Mouse (Mus musculus): ENCODE measurements around the gene Scand1.

The Scand1 gene

DNA sequence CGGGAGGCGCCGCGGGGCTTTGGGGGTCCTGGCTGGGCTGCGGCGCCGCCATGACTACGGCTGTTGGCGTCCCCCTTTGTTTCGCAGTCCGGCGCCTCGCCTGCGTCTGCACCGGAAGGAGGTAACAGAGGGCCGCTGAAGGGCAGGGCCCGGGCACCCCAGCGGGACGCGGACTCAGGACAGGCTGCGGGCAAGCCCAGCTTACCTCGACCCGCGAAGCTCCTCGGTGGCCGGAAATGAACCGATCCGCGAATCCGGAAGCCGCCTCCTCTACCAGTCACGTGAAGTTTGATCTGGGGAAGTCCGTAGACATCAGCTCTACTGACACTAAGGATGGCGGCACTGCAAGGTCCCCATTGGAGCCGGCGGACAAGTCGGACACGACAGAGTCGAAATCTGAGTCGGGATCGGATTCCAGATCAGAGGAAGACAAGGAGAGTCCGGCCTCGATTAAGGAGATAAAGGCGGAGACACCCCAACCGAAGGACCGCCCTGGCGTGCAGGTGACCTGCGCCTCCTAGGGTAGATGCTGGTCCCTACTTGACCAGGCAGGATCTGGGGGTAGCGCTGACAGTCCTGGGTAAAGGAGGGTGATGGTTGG is at the start of gene Scand1, which contains the start of gene Cnbd2:
TSS of gene Scand1 (minus strand) at position 408 of the 601 bp plus-strand sequence.
TSS of gene Cnbd2 (plus strand) at position 3 of the 601 bp plus-strand sequence.
- DNase-seq = peak; percentile 84

DNA sequence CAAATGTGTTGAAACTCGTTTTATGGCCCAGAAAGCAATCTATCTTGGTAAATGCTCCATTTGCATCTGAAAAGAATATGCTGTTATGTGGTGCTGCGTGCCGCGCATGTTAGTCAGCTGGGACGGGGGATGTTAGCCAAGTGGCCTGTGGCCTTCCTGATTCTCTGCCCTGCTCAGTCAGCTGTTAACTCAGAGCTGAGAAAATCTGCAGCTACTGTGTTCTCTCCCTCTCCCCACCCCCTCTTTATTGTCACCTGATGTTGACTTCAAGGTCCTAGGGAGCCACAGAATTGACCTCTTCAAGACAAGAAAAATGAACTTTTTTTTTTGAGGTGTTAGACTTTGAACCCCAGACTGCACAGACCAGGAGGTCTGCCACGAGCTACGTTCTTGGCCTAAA is 43.5 kb upstream of the Scand1 start:
- peak; percentile 34 for DNase-seq

DNA sequence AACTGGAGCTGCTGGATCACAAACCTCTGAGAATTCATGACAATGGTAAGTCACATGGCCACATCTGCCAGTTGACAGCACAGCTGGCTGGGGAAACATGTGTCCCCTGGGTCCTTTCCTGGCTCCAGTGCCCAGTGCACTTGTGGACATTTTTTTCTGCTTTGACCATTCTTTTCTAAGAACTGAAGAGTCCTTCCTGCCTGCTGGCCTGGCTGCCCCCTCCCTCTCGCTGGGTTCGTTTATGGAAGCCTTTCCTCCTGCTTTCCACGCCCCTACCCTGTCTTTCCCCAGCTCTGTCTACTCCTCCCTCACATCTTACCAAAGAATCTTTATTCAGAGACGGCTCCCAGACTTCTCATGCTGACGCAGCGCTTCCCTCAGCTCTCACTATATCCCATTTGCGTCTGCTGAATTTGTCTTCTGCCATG is 40.8 kb upstream of the Scand1 start:
- no peak for DNase-seq

DNA sequence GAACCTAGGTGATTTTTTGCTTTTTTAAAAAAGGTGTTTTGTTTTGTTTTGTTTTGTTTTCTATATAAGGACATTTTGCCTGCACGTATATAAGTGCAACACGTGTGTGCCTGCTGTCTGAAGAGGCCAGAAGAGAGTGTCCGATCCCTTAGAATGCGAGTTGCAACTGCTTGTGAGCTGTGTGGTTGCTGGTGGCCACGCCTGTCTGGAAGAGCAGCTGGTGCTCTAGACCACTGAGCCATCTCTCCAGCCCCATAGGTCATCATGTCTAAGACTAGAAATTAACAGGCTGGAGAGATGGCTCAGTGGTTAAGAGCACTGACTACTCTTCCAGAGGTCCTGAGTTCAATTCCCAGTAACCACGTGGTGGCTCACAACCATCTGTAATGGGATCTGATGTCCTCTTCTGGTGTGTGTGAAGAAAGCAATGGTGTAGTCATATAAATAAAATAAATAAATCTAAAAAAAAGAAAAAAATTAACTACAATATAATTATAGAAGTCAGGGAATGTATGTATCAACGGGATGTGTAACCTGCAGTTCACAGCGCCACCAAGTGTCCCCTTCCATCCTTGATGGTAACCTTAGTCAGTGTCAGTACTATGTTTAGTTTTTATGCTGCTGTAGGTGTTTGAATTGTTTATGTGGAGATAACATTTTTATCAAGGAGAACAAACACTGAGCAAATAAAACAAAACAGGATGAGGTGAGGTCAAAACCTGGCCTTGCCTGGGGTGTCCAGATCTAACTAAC is 40.1 kb upstream of the Scand1 start:
- no peak for DNase-seq

DNA sequence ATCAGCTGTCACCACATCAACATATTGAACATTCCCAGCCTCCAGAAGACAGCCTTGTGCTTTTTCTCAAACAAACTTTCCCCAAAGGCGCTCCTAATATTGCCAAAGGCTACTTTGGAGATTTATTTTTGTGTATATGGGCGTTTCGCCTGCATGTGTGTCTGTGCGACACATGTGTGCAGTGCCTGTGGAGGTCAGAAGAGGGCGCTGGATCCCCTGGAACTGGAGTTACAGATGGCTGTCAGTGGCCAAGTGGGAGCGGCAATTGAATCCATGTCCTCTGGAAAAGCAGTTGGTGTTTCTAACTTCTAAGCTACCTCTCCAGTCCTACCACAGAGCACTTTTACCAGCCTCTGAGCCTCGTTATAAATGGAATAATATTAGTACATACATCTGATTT is 38.7 kb upstream of the Scand1 start:
- DNase-seq = no peak

DNA sequence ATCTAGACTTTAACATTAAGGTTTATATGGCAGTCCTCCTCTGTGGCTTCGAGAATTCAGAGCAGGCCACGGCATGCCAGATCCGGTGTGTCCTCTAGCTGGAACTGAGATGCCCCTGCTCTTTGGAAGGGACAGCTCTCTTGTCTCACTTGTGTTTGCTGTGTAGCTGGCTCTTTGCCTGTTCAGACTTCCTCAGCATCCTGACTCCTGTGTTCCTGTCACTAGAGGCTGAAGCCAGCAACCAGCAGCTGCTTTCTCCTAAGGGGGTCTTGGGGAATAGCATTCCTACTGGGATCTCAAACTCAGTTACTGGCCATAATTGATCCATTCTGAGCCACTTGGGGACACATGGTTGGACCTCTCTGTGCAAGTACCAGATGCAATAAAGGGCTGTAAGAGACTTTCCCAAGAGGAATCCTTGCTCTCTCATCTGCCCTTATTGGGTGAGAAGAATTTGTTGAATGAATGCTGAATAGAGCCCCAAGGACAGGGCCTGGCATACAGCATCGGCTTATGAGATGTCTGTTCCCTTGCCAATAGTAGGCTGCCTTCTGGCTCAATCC is 36.9 kb upstream of the Scand1 start:
- DNase-seq = no peak

DNA sequence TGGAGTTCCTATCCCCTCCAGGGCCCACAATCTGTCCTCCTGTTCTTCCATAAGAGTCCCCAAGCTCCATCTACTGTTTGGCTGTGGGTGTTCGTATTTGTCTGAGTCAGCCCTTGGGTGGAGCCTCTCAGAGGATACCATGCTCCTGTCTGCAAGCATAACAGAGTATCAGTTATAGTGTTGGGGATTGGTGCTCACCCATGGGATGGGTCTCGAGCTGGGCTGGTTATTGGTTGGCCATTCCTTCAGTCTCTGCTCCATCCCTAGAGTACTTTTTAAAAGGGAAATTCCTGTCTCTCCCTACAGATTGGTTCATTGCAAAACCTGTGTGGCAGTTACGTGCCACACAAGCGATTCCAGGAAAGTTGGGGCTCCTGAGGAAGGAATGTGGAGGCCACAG is 36.3 kb upstream of the Scand1 start:
- DNase-seq = no peak

DNA sequence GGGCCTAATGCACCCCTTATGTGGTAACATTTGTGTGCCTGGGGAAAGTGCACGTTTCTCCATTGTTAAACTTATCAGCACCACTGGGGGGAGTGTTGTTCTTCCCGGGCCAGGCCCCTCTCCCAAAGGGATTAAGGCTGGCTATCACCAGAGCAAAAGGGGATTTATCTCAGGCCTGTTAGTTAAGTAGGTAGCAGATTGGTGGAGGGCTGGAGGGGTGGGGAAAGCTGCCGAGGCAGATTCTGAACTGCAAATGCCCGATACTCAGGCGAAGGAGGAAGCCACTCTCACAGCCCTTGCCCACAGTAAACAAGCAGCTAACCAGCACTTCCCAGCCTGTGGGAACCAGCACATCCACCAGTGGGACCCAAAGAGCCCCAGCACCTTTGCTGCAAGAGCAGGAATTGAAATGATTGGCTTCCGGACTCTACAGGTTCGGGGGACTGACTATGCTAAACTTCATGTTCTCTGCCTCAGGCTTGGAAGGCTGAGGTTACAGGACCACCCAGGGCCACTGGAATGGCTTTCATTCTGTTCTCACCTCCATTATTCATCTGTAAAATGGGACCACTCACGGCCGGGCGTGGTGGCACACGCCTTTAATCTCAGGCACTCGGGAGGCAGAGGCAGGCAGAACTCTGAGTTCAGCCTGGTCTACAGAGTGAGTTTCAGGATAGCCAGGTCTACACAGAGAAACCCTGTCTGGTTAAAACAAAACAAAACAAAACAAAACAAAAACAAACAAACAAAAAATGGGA is 32.5 kb upstream of the Scand1 start:
- DNase-seq = peak; percentile 36

DNA sequence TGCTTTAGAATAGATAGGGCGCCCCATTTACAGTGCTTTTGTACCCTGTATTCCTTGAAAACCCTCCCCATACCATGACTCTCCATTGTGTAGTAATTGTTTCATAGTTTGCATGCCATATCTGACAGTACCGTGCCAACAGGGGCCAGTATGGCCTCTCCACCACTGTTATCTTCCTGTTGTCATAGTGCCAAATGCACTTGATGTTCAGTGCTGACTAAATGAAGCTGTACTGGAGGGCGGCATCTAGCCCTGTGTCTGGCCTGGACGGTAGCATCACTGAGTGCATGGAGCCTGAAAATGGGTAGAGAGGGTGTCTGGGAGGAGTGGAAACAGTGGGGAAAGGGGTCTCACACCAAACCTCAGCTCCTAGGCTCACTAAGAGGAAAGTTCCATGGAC is 27.6 kb upstream of the Scand1 start:
- DNase-seq = no peak

DNA sequence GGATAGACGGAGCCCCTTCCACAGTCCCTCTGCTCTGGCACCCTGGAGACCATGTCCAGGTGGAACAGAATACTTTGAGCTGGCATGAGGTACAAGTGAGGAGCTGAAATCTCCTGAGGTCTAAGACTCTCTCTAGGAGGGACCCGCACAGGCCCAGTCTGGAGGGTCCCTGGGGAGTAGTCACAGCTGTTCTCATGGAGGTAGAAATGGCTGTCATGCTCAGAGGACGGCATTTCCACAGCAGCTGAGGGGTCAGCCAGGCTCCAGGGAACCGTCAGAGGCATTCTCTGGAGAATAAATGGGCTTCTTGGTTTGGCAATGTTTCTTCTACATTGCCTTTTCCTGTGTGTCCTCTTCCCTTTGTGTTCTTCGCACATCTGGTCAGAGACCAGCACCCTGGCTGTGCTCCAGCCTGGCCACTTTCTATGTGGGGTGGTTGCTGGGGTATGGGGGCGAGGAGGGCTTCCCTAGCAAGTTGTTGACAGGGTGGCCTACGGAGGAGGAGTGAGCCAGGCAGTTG is 19.0 kb upstream of the Scand1 start:
- no peak for DNase-seq

DNA sequence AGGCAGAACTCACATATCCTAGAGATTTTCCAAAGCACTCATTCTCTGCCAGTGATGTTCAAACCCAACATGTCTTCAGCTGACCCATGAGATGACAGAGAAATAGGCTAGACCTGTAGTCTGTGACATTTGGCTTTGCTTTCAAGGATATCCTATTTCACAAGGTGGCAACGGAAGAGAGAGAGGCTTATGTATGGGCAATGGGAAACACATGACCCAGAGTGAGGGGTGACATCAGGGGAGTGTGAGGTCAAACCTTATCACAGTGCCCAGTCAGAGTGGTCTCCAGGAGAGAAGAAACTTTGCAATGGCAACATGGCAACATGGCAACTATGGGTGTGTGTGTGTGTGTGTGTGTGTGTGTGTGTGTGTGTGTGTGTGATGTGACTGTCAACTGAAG is 18.2 kb upstream of the Scand1 start:
- no peak for DNase-seq

DNA sequence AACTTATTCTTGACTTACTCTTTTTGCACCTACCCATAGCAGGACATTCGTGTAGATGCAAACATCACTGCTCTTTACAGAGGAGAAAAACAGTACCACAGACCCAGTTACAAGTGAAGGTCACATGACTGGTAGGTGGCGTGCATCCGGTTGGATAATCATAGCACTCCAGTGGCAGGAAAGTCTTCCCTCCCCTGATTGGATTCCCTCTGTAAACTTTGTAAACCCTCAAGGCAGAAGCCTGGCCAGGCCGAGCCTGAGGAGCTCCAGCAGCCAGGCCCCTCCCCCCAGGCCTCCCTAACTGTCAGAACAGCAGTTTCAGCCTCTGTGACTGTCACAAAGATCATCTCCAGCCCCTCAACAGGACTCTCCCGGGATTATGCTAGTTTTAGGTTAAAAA is 12.2 kb upstream of the Scand1 start:
- no peak for DNase-seq

DNA sequence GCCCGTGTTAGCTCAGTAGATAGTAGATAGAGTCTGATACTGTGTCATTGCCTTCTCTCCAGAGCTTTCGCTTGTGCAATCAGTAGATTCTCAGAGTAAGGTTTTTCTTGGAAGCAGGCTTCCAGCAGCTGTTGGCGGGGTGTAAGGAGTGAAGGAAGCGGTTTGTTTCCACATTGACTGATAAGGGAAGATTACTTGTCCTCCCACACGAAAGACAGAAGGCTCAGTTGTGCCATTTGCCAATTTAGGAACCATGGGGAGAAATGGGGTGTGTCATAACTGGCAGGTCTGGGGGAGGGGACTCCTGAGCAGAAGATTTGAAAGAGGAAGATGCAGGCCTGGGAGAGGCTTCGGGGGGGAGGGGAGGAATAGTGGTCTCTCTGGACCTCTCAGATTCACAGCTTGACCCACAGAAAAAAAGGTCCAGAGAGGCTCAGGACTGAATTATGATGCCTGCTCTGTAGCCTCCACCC is 11.6 kb upstream of the Scand1 start:
- DNase-seq = no peak

DNA sequence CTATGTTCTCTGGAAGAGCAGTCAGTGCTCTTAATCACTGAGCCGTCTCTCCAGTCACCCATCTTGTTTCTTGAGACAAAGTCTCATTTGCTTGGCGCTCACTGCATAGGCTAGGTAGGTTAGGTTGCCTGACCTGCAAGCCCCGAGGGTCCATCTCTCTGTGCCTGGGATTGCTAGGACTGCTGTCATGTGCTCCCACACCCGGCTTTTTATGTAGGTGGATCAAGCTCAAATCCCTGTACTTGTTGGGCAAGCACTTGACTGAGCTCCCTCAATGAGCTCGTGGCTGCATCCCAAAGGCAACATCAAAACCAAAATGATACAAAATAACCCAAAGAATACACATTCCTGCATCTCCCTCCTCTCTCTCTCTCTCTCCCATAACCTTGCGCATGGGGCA is 9.0 kb upstream of the Scand1 start:
- DNase-seq = no peak

DNA sequence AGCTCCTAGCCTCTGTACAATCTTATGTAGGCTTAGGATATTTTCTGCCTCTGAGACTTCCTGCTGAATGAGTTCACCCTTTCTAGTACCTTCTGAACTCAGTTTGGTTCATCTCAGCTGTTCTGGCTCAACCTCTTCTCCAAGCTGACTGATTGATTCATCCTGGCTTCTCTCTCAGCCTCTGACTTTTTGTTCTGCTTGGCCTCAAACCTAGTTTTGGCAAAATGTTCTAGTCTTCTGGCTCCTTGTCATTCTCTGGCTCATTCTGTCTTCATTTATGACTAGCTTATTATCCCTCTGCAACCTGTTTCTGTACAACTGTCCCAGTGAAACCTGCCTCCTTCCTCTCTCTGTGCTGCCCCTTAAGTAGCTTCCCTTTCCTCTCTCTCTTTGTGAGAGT is 6.0 kb upstream of the Scand1 start:
- no peak for DNase-seq

DNA sequence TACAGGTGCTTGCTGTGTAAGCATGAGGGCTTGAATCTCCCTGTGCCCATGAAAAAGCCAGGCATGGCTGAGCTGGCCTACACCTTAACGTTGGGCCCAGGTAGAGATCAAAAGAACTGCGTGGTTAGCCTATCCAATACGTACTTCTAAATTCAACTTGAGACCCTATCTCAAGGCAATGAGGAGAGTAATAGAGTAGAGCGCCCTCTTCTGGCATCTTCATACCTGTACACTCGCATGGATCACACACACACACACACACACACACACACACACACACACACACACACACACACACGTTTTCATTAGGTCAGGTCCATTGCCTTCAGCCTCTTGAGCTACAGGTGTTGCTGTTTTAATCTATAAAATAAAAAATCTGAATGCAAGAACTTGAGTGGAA is 2.3 kb upstream of the Scand1 start:
- no peak for DNase-seq

DNA sequence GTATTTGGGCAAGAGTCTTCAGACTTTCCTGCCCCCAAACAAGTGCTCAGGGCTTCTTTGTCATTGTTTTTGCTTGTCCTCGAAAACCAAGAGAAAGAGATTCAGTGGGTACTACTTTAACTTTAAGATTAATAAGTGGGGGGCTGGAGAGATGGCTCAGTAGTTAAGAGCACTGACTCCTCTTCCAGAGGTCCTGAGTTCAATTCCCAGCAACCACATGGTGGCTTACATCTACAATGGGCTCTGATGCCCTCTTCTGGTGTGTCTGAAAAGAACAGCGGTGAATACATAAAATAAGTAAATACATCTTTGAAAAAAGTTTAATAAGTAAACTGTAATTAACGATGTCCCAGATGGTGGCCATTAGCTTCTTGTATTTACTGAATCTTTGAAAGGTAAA is 649 bp upstream of the Scand1 start:
- DNase-seq = peak; percentile 44

DNA sequence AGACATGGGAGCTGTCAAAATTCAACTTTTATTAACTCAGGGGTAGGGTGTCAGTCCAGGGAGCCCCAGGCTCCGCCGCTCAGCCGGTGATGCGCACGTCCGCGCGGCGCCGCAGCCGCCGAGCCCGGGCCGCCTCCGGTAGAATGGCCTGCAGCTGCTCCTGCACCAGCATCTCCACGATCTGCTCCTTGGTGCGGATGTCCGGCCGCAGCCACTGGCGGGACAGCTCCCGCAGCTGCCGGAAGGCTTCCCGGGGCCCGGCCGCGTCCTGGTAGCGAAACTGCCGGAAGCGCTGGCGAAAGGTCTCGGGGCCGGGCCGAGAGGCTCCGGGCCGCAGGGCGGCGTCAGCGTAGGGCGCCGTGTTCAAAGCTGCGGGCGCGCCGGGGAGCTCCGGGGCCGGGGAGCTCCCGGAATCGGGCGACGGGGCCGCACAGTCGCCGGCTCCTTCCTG is 638 bp downstream of the Scand1 start:
- peak; percentile 46 for DNase-seq

DNA sequence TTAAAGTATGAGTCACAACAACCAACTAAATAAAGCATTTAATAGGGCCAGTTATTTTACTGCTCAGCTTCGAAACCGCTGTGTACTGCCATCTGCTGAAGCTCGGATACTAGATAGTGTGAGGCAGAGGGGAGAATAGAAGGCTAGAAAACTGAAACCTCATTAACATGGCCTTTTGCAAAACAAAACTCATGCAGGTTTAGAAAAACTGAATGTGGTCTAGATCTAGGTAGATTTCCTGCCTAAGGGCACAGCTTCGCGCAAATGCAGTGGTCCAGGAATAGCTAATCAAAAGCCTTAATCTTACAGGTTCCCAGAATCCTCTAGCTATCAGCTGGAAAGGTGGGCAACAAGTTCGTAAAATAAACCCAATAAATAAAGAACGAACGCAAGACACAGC is 1.1 kb downstream of the Scand1 start:
- no peak for DNase-seq

DNA sequence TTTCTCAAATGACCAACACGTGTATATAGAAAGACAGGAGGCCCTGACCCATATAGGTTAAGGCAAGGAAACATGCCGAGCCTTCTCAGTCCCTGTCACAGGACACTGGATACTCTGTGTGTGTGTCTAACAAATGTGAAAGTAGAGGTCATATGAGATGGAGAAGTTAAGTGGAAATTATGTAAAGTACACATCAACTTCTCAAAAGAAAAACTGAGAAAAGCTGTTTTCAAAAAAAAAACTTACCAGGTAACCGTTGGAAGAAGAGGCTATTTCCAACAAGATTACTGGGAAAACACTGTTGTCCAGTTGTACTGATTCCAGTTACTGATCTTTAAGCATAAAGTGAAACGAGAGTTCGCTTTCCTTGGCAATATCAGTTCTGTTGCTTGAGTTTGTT is 1.6 kb downstream of the Scand1 start:
- DNase-seq = no peak

DNA sequence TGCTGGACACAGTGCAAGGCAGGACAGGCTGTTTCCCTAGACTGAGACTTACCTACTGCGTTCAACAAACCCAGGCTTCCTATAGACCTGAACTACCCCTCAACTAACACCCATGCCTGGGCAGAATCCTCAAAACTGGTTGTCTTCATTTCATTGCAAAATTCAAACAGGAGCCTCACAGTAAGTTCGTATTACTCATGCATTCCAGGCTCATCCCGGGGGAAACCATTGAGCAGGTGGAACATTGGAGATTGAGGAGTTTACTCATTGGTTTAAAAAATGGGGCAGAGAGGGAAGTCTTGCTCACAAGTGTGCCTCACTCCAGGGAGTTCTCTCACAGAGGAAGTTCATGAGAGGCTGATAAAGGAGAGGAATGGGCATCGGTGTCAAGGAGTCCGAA is 2.0 kb downstream of the Scand1 start:
- DNase-seq = no peak

DNA sequence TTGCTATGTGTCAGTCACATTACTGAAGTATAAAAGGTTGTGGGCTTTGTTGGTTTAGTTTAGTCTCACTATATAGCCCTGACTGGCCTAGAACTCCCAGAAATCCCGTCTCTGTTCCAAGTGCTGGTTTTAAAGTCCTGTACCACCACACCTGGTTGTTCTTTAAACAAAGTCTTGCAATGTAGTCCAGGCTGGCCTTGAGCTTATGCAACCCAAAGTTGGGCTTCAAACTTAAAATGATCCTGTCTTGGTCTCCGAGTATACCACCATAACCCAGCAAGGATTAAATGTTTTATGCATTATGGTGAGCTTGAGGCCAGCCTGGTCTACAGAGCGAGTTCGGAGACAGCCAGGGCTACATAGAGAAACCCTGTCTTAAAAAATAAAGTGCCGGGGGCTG is 2.6 kb downstream of the Scand1 start:
- DNase-seq = no peak

DNA sequence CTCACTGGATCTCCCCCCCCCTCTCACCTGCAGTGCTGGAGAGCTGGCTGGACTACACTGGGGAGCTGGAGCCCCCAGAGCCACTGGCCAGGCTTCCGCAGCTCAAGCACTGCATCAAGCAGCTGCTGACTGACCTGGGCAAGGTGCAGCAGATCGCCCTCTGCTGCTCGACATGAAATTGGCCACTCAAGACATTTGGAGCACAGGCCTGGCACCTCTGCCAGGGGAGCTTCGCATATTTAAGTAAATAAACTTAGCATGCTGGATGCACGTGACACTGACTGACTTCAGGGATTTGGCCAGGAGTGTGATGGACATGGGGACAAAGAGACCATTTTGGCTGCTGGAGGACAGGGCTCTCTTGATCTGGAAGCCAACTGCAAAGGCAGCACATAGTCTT is 5.2 kb downstream of the Scand1 start:
- no peak for DNase-seq

Data from cerebellum, adult 9-10 months (tissue).